Mouse (Mus musculus): ENCODE results near the gene Dlgap4. TPM values are rescaled to one million over a fixed set of nuclear protein-coding genes. Genes with fewer than 3 reads are reported as not detected.

Dlgap4 gene
- polyA plus RNA-seq, 1 experiment from 2014 or later = 50.0 TPM

GRCm38 (mm10) chr2:156717320-156718281, 104.1 kb downstream of the Dlgap4 start:
- H3K9ac ChIP-seq (ENCODE audit: low read depth, low read length) = 0 out of 2 replicates have a peak overlapping the region, but pooled peaks have one; percentile 2

GRCm38 (mm10) chr2:156718793-156719192, 105.3 kb downstream of the Dlgap4 start:
- Histone ChIP-seq H3K4me2 (no peak overlapping the region; the same call in 1 of the 2 replicates), H3K27me3 (replicated peaks; ENCODE audit: control insufficient read depth, insufficient read depth, low read length) (no peaks in the 10 kb centered on the region), H3K36me3 (ENCODE audit: control insufficient read depth, insufficient read depth, low read length) (no peaks in the 10 kb centered on the region), H3K27ac (ENCODE audit: low read depth, low read length) (0 out of 2 replicates have a peak overlapping the region, but pooled peaks have one; percentile 7), H3K4me3 (ENCODE audit: low read depth, low read length) (no peak overlapping the region), H3K9ac (ENCODE audit: low read depth, low read length) (no peak overlapping the region), H3K9me3 (ENCODE audit: control insufficient read depth, low read length) (no peaks in the 10 kb centered on the region), H3K4me1 (replicated peaks; ENCODE audit: control insufficient read depth, insufficient read depth, low read length) (peaks cover 33% of the 10 kb centered on the region)
- WGBS = 53% methylated on average over 5 of the region's 5 CpGs
- ATAC-seq (replicated peaks; ENCODE audit: low FRiP score) (no peak), DNase-seq (ENCODE audit: low spot score) (no peak)

More at GRCm38 (mm10) chr2:156717320-156718281, 104.1 kb downstream of the Dlgap4 start:
- no peak for DNase-seq (ENCODE audit: low spot score)
- no peaks in the 10 kb centered on the region for H3K27me3 ChIP-seq (replicated peaks; ENCODE audit: control insufficient read depth, insufficient read depth, low read length)
- no peaks in the 10 kb centered on the region for H3K9me3 ChIP-seq (ENCODE audit: control insufficient read depth, low read length)
- H3K4me2 ChIP-seq = peak overlapping the region; percentile 28
- H3K27ac ChIP-seq (ENCODE audit: low read depth, low read length) = 0 out of 2 replicates have a peak overlapping the region, but pooled peaks have one; percentile 25
- WGBS = 28% methylated on average over 17 of the region's 17 CpGs
- H3K4me3 ChIP-seq (ENCODE audit: low read depth, low read length) = no peak overlapping the region
- no peaks in the 10 kb centered on the region for H3K36me3 ChIP-seq (ENCODE audit: control insufficient read depth, insufficient read depth, low read length)
- peaks cover 28% of the 10 kb centered on the region for H3K4me1 ChIP-seq (replicated peaks; ENCODE audit: control insufficient read depth, insufficient read depth, low read length)
- no peak for ATAC-seq (replicated peaks; ENCODE audit: low FRiP score)

DNA sequence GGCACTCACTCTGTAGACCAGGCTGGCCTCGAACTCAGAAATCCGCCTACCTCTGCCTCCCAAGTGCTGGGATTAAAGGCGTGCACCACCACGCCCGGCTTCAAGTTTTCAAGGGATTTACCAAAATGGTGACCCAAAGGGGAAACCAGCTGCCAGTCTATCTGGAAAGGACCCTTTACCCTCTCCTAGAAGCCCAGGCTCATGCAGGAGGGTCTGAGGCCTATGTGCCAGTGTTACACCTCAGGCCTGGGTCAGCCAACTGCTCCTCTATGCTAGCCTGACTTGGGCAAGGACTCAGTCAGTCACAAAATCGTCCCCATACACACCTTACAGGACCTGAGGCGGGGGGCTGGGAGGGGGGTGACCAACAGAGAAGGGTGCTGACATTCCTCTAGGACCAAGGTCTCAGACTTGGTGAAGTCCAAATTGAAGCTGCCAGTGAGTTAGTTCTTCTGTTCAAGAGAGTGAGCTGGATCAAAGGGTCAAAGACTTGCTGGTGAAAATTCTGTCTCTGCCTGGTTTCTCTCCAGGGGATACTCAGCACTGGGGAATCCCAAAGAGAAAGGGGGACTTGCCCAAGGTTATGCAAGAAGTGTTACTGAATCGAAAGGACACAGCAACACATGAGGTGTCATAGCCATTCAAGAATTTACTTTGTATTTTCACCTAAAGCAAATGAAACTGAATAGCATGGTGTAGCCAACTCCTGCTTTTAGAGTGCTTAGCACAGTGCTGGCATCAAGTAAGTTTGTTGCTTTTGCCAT, 106.2 kb downstream of the Dlgap4 start:
- no peak for DNase-seq (ENCODE audit: low spot score)
- WGBS = 79% methylated on average over 8 of the region's 8 CpGs
- Histone ChIP-seq H3K4me3 (ENCODE audit: low read depth, low read length) (peak overlapping the region; percentile 92), H3K4me1 (replicated peaks; ENCODE audit: control insufficient read depth, insufficient read depth, low read length) (peaks cover 33% of the 10 kb centered on the region), H3K36me3 (ENCODE audit: control insufficient read depth, insufficient read depth, low read length) (no peaks in the 10 kb centered on the region), H3K27me3 (replicated peaks; ENCODE audit: control insufficient read depth, insufficient read depth, low read length) (no peaks in the 10 kb centered on the region), H3K4me2 (peak overlapping the region; percentile 85), H3K9ac (ENCODE audit: low read depth, low read length) (peak overlapping the region; percentile 79), H3K27ac (ENCODE audit: low read depth, low read length) (peak overlapping the region; percentile 60; the same call in 1 of the 2 replicates), H3K9me3 (ENCODE audit: control insufficient read depth, low read length) (no peaks in the 10 kb centered on the region)
- ATAC-seq (replicated peaks; ENCODE audit: low FRiP score) = no peak

DNA sequence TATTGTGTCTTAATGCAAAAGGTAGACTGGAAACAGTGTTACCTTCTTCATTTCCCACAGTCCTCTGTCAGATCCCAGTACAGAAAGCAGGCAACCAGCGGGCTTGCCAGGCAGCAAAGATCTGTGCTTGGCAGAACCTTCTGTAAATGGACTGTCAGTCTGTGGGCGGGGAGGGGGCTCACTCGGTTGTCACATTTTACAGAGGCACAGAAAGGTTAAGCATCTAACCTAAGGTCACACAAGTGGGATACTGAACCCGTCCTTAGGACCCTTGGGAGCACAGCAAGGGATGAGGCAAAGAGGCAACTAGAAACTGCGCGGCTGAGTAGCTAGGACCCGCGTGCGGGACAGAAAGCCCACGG, 106.8 kb downstream of the Dlgap4 start:
- peaks cover 37% of the 10 kb centered on the region for H3K4me1 ChIP-seq (replicated peaks; ENCODE audit: control insufficient read depth, insufficient read depth, low read length)
- peak overlapping the region; percentile 79 for H3K9ac ChIP-seq (ENCODE audit: low read depth, low read length)
- H3K27me3 ChIP-seq (replicated peaks; ENCODE audit: control insufficient read depth, insufficient read depth, low read length) = no peaks in the 10 kb centered on the region
- no peaks in the 10 kb centered on the region for H3K9me3 ChIP-seq (ENCODE audit: control insufficient read depth, low read length)
- ATAC-seq (replicated peaks; ENCODE audit: low FRiP score) (peak; percentile 3; the same call in 1 of the 2 replicates), DNase-seq (ENCODE audit: low spot score) (no peak)
- H3K36me3 ChIP-seq (ENCODE audit: control insufficient read depth, insufficient read depth, low read length) = no peaks in the 10 kb centered on the region
- H3K27ac ChIP-seq (ENCODE audit: low read depth, low read length) = peak overlapping the region; percentile 60
- peak overlapping the region; percentile 85 for H3K4me2 ChIP-seq
- H3K4me3 ChIP-seq (ENCODE audit: low read depth, low read length) = peak overlapping the region; percentile 92
- WGBS = 2% methylated on average over 10 of the region's 10 CpGs

- Histone ChIP-seq H3K27me3 (replicated peaks; ENCODE audit: control insufficient read depth, insufficient read depth, low read length) (no peaks in the 10 kb centered on the region), H3K4me1 (replicated peaks; ENCODE audit: control insufficient read depth, insufficient read depth, low read length) (peaks cover 40% of the 10 kb centered on the region), H3K27ac (ENCODE audit: low read depth, low read length) (peak overlapping the region; percentile 72), H3K9ac (ENCODE audit: low read depth, low read length) (peak overlapping the region; percentile 79), H3K9me3 (ENCODE audit: control insufficient read depth, low read length) (no peaks in the 10 kb centered on the region), H3K4me3 (ENCODE audit: low read depth, low read length) (peak overlapping the region; percentile 92), H3K4me2 (peak overlapping the region; percentile 85), H3K36me3 (ENCODE audit: control insufficient read depth, insufficient read depth, low read length) (no peaks in the 10 kb centered on the region)
- WGBS = under 1% methylated on average over 89 of the region's 114 CpGs
- DNase-seq (ENCODE audit: low spot score) = peak; percentile 93
- ATAC-seq (replicated peaks; ENCODE audit: low FRiP score) = peak; percentile 92
Measured at GRCm38 (mm10) chr2:156720675-156721553, 107.4 kb downstream of the Dlgap4 start.

GRCm38 (mm10) chr2:156721554-156722070, 108.1 kb downstream of the Dlgap4 start:
- under 1% methylated on average over 17 of the region's 17 CpGs for WGBS
- no peak for ATAC-seq (replicated peaks; ENCODE audit: low FRiP score)
- Histone ChIP-seq H3K9me3 (ENCODE audit: control insufficient read depth, low read length) (no peaks in the 10 kb centered on the region), H3K4me2 (peak overlapping the region; percentile 85), H3K4me3 (ENCODE audit: low read depth, low read length) (peak overlapping the region; percentile 92), H3K9ac (ENCODE audit: low read depth, low read length) (peak overlapping the region; percentile 79), H3K27me3 (replicated peaks; ENCODE audit: control insufficient read depth, insufficient read depth, low read length) (no peaks in the 10 kb centered on the region), H3K27ac (ENCODE audit: low read depth, low read length) (peak overlapping the region; percentile 65), H3K36me3 (ENCODE audit: control insufficient read depth, insufficient read depth, low read length) (no peaks in the 10 kb centered on the region), H3K4me1 (replicated peaks; ENCODE audit: control insufficient read depth, insufficient read depth, low read length) (peaks cover 42% of the 10 kb centered on the region)
- DNase-seq (ENCODE audit: low spot score) = peak; percentile 44

DNA sequence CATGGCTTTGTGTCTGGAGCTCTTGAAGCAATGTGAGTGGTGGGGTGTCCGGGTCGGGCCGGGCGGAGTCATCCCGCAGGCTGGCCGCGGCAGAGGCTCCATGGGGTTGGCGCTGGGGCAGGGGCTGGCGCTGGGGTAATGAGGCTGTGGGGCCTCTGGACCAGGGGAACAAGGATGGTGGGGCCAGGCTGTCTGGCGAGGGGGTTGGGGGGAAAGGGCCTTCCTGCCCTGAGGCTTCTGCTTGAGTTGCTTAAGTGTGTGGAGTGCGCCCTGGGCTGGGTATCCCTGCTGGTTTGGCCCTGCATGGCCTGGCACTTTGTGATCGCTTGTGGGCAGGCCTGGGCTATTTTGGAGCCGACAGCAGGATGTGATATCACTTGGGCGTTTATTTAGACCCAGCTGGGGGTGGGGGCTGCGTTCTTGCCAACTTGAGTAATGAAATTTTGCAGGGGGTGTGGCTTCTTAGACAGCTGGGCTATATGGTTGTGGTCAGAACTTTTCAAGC, 108.6 kb downstream of the Dlgap4 start:
- H3K4me1 ChIP-seq (replicated peaks; ENCODE audit: control insufficient read depth, insufficient read depth, low read length) = peaks cover 45% of the 10 kb centered on the region
- peak overlapping the region; percentile 79 for H3K9ac ChIP-seq (ENCODE audit: low read depth, low read length)
- H3K27me3 ChIP-seq (replicated peaks; ENCODE audit: control insufficient read depth, insufficient read depth, low read length) = no peaks in the 10 kb centered on the region
- no peak for ATAC-seq (replicated peaks; ENCODE audit: low FRiP score)
- no peaks in the 10 kb centered on the region for H3K36me3 ChIP-seq (ENCODE audit: control insufficient read depth, insufficient read depth, low read length)
- H3K9me3 ChIP-seq (ENCODE audit: control insufficient read depth, low read length) = no peaks in the 10 kb centered on the region
- DNase-seq (ENCODE audit: low spot score) = peak; percentile 57
- WGBS = 3% methylated on average over 15 of the region's 15 CpGs
- peak overlapping the region; percentile 65 for H3K27ac ChIP-seq (ENCODE audit: low read depth, low read length)
- peak overlapping the region; percentile 92 for H3K4me3 ChIP-seq (ENCODE audit: low read depth, low read length)
- peak overlapping the region; percentile 85 for H3K4me2 ChIP-seq
